Mouse (Mus musculus): ENCODE measurements at regions not wholly inside any gene's neighbourhood (a gene's known extent, or its start where the extent isn't known, plus 50 kb on each side); places are given as distances from the start of the nearest gene placed in this dataset.

GRCm38 (mm10) chr16:30827901-30828608 lies 228.5 kb downstream of the Fam43a start:
- H3K4me1 ChIP-seq (ENCODE audit: insufficient read depth): 0 out of 2 replicates have a peak, but pooled peaks cover 3% of the 10 kb centered on the region
- peak; percentile 51 for ATAC-seq (ENCODE audit: insufficient read depth)

DNA sequence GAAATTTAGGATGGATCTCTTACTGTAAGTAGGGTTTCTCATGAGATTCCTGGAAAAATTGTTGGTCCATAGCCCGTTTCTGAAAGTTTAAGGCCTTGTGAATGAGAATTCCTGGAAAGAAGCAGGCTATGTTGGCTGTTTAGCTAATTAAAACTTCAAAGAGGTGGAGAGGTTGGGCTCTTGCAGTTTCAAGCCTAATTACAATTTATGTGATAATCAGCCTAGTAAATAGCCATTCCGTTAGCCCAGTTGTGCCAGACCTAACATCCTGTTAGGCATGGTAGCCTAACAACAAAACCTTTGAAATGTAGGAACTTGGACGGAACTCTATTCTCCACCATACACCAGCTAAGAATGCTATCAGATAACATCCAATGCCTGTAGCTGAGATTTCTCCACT lies 235.0 kb downstream of the Fam43a start:
- H3K9ac ChIP-seq: no peak overlapping the region
- ATAC-seq (ENCODE audit: insufficient read depth) (no peak), DNase-seq (no peak)
- TF ChIP-seq CTCF (IDR thresholded peaks at IDR 0.05; ENCODE audit: low read depth): no peak
- no peak overlapping the region for H3K4me2 ChIP-seq
- H3K36me3 ChIP-seq (ENCODE audit: insufficient read depth): no peaks in the 10 kb centered on the region
- H3K9me3 ChIP-seq (ENCODE audit: low read depth, low read length): no peaks in the 10 kb centered on the region
- no peaks in the 10 kb centered on the region for H3K27me3 ChIP-seq (ENCODE audit: insufficient read depth, low read length)
- 74% methylated on average over 3 of the region's 3 CpGs for WGBS
- no peaks in the 10 kb centered on the region for H3K4me1 ChIP-seq (ENCODE audit: insufficient read depth)
- H3K4me3 ChIP-seq (ENCODE audit: low read depth, low read length): no peak overlapping the region
- no peak overlapping the region for H3K27ac ChIP-seq (ENCODE audit: low read depth)

More at GRCm38 (mm10) chr16:30827901-30828608, 228.5 kb downstream of the Fam43a start:
- Histone ChIP-seq H3K9me3 (ENCODE audit: low read depth, low read length) (no peaks in the 10 kb centered on the region), H3K36me3 (ENCODE audit: insufficient read depth) (no peaks in the 10 kb centered on the region), H3K27ac (ENCODE audit: low read depth) (peak overlapping the region; percentile 6; the same call in 1 of the 2 replicates), H3K9ac (no peak overlapping the region), H3K4me3 (ENCODE audit: low read depth, low read length) (no peak overlapping the region), H3K4me2 (no peak overlapping the region), H3K27me3 (ENCODE audit: insufficient read depth, low read length) (no peaks in the 10 kb centered on the region)
- no peak for TF ChIP-seq CTCF (IDR thresholded peaks at IDR 0.05; ENCODE audit: low read depth)
- peak; percentile 70 for DNase-seq
- 54% methylated on average over 9 of the region's 9 CpGs for WGBS

DNA sequence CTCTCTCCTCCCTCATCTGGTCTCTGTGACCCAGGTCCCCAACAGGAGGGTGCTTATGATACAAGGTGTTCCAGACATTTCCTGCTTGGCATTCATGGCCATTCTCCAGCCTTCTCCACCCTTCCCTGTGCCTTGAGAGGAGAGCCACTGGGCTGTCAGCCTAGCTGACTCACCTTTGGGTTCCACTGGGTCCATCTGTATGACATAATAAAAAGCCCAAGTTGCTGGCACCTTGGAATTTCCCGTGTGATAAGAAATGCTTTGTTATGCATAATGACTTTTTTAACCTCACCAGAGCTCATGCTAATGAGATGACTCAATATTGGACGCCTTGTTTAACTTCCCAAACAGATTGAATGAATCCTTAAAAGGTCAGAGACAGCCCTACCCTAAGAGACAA lies 236.2 kb downstream of the Fam43a start:
- Histone ChIP-seq H3K9me3 (ENCODE audit: low read depth, low read length) (0 out of 2 replicates have a peak, but pooled peaks cover 3% of the 10 kb centered on the region), H3K27me3 (ENCODE audit: insufficient read depth, low read length) (no peaks in the 10 kb centered on the region), H3K4me3 (ENCODE audit: low read depth, low read length) (no peak overlapping the region), H3K4me2 (no peak overlapping the region), H3K4me1 (ENCODE audit: insufficient read depth) (no peaks in the 10 kb centered on the region), H3K27ac (ENCODE audit: low read depth) (no peak overlapping the region), H3K36me3 (ENCODE audit: insufficient read depth) (no peaks in the 10 kb centered on the region), H3K9ac (no peak overlapping the region)
- DNase-seq: no peak
- 53% methylated on average over 2 of the region's 2 CpGs for WGBS
- no peak for ATAC-seq (ENCODE audit: insufficient read depth)
- no peak for TF ChIP-seq CTCF (IDR thresholded peaks at IDR 0.05; ENCODE audit: low read depth)

GRCm38 (mm10) chr16:30842831-30843230 lies 238.4 kb downstream of the Xxylt1 start:
- Histone ChIP-seq H3K9me3 (ENCODE audit: low read depth, low read length) (0 out of 2 replicates have a peak, but pooled peaks cover 3% of the 10 kb centered on the region), H3K4me1 (ENCODE audit: insufficient read depth) (no peaks in the 10 kb centered on the region), H3K4me3 (ENCODE audit: low read depth, low read length) (no peak overlapping the region), H3K27me3 (ENCODE audit: insufficient read depth, low read length) (no peaks in the 10 kb centered on the region), H3K9ac (no peak overlapping the region), H3K36me3 (ENCODE audit: insufficient read depth) (no peaks in the 10 kb centered on the region), H3K27ac (ENCODE audit: low read depth) (no peak overlapping the region), H3K4me2 (no peak overlapping the region)
- TF ChIP-seq CTCF (IDR thresholded peaks at IDR 0.05; ENCODE audit: low read depth): no peak
- 76% methylated on average over 2 of the region's 2 CpGs for WGBS
- ATAC-seq (ENCODE audit: insufficient read depth) (no peak), DNase-seq (no peak)

DNA sequence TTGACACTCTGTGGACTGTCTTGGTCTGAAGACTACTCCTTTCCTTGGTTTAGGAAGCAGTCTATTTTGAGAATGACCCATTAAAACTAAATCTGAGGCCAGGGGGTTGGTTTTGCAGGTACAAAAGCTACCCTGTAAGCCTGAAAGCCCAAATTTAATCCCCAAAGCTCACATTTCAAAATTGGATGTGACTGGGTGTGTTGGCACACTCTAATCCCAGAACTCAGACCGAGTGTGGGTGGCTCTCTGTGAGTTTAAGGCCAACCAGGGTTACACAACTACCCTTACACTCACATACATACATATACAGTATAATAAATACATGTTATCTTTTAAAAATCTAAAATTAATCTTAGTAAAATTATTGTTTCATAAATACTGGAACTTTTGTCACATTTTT lies 228.6 kb downstream of the Xxylt1 start:
- ATAC-seq (ENCODE audit: insufficient read depth) (no peak), DNase-seq (no peak)
- no peak overlapping the region for H3K4me3 ChIP-seq (ENCODE audit: low read depth, low read length)
- no peaks in the 10 kb centered on the region for H3K27me3 ChIP-seq (ENCODE audit: insufficient read depth, low read length)
- no peak for TF ChIP-seq CTCF (IDR thresholded peaks at IDR 0.05; ENCODE audit: low read depth)
- no peaks in the 10 kb centered on the region for H3K36me3 ChIP-seq (ENCODE audit: insufficient read depth)
- no peak overlapping the region for H3K27ac ChIP-seq (ENCODE audit: low read depth)
- H3K9ac ChIP-seq: no peak overlapping the region
- H3K4me2 ChIP-seq: no peak overlapping the region
- 73% methylated on average over 1 of the region's 1 CpGs for WGBS
- H3K4me1 ChIP-seq (ENCODE audit: insufficient read depth): no peaks in the 10 kb centered on the region
- H3K9me3 ChIP-seq (ENCODE audit: low read depth, low read length): no peaks in the 10 kb centered on the region

- no peaks in the 10 kb centered on the region for H3K4me1 ChIP-seq (ENCODE audit: insufficient read depth)
- H3K4me2 ChIP-seq: no peak overlapping the region
- WGBS: 70% methylated on average over 4 of the region's 4 CpGs
- no peaks in the 10 kb centered on the region for H3K27me3 ChIP-seq (ENCODE audit: insufficient read depth, low read length)
- H3K9ac ChIP-seq: no peak overlapping the region
- no peaks in the 10 kb centered on the region for H3K9me3 ChIP-seq (ENCODE audit: low read depth, low read length)
- DNase-seq (no peak), ATAC-seq (ENCODE audit: insufficient read depth) (no peak)
- no peak overlapping the region for H3K27ac ChIP-seq (ENCODE audit: low read depth)
- no peak for TF ChIP-seq CTCF (IDR thresholded peaks at IDR 0.05; ENCODE audit: low read depth)
- H3K4me3 ChIP-seq (ENCODE audit: low read depth, low read length): no peak overlapping the region
- no peaks in the 10 kb centered on the region for H3K36me3 ChIP-seq (ENCODE audit: insufficient read depth)
These were observed 226.5 kb downstream of the Xxylt1 start for GRCm38 (mm10) chr16:30854716-30855115.

GRCm38 (mm10) chr16:30857656-30858055 lies 223.6 kb downstream of the Xxylt1 start:
- no peaks in the 10 kb centered on the region for H3K4me1 ChIP-seq (ENCODE audit: insufficient read depth)
- H3K4me2 ChIP-seq: no peak overlapping the region
- H3K27ac ChIP-seq (ENCODE audit: low read depth): no peak overlapping the region
- 57% methylated on average over 2 of the region's 2 CpGs for WGBS
- no peaks in the 10 kb centered on the region for H3K9me3 ChIP-seq (ENCODE audit: low read depth, low read length)
- DNase-seq (no peak), ATAC-seq (ENCODE audit: insufficient read depth) (no peak)
- no peaks in the 10 kb centered on the region for H3K36me3 ChIP-seq (ENCODE audit: insufficient read depth)
- TF ChIP-seq CTCF (IDR thresholded peaks at IDR 0.05; ENCODE audit: low read depth): no peak
- no peak overlapping the region for H3K4me3 ChIP-seq (ENCODE audit: low read depth, low read length)
- no peak overlapping the region for H3K9ac ChIP-seq
- H3K27me3 ChIP-seq (ENCODE audit: insufficient read depth, low read length): no peaks in the 10 kb centered on the region

Data from lung, embryonic 14.5 days (tissue).